Mouse (Mus musculus) Muller cell, postnatal 12 days (primary cell): ENCODE data around the gene Tnrc18.

Experiments
- DNase-seq: peaks from one replicate; pipeline ENCODE4 v3.0.0-alpha.2; 2015; ENCODE audit errors: inconsistent ontology term

Gene Tnrc18

DNA sequence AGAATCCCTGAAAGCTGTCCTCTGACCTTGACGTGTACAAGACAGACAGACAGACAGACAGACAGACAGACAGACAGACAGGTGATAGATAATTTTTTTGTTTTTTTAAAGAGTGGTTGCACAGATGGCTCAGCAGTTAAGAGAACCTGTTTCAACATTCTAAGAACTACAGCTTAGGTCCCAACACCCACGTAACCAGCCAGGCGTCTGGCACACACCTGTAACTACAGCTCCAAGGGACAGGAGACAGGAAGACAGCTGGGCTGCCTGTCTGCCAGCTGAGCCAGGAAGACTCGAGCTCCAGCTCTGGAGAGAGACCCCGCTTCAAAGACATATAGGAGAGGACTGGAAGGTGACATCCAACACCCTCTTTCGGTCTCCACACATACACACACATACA, 38.6 kb downstream of the Tnrc18 start:
- no peak for DNase-seq

DNA sequence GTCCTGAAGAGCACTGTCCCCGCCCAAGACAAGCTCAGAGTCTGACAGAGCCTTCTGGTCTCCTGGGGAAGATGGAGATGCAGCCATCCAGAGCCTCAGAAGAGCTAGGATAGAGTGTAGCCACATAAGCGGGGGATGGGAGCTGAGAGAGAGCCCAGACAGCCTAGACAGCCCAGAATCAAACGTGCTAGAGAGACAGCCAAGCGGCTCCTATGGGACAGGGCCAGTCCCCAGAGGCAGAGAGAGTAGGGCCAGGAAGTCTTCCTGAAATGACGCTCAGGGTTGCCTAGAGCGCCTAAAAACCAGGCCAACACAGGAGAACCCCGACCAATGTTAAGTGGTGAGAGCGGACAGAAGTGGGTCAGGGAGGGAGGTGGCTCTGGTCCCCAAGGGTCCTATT, 39.3 kb downstream of the Tnrc18 start:
- DNase-seq: no peak

DNA sequence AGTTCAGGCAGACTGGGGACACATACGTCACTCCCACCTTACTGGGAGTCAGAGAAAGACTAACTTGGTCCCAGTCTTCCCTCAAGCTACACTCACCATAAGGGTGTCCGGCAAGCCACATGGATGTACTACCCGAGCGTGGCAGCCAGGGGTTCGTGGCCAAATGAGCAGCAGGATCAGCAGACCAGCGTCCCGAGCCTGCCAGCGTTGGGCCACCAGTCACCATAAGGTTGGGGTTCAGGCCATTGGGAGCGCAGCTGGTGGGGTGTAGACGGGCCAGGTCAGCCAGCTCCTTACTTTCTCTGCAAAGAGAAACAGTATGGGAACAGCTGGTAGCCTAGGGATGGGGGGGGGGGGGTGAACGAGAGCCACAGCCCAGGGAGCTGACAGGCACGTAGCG, 41.4 kb downstream of the Tnrc18 start:
- DNase-seq: no peak

DNA sequence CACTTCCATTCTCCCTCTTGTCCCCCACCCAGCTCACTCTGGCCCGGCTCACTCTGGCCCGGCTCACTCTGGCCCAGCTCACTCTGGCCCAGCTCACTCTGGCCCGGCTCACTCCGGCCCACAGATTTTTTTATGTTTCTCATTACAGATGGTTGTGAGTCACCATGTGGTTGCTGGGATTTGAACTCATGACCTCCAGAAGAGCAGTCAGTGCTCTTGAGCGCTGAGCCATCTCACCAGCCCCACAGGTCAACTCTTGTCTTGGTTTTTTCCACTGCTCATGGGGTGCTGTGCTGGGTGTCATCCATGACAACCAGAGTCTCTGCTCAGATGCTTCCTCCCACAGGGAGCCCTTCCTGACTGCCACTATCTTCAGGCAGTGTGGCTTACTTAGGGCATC, 42.7 kb downstream of the Tnrc18 start:
- DNase-seq: no peak

DNA sequence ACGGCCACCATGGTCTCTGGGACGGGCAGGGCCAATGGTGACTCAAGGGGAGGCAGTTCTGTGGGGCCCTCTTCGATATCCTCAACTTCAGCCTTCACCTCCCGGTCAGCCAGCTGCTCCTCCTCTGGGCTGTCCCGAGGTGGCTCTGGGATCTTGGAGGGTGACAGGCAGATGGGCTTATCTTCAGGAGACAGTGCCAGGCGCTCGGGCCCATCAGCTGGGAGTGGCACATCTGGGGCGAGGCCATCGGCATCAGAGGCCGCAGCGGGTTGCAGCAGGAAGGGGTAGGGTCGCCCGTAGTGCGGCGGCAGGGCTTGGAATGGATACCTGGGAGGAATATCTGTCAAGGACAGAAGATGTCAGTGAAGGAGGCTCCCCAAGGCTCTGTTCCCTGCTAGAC, 45.5 kb downstream of the Tnrc18 start:
- no peak for DNase-seq

DNA sequence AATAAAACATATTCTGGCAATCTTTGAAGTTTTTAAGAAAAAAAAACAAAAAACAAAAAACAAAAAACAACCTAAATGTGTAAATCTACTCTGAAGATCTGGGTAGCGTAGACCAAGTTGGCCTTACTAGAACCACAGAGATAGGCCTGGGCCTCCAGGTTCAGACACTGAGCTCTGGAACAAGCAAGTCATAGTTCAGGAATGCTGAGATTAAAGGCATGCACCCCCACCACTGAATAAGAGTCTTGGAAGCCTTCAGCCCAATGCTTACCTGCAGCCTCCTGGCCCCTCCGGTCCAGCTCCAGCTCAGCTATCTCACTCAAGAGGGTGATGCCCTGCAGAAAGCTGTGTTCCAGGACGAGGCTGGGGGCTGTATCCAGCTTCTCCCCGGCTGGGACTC, 46.4 kb downstream of the Tnrc18 start:
- DNase-seq: no peak

DNA sequence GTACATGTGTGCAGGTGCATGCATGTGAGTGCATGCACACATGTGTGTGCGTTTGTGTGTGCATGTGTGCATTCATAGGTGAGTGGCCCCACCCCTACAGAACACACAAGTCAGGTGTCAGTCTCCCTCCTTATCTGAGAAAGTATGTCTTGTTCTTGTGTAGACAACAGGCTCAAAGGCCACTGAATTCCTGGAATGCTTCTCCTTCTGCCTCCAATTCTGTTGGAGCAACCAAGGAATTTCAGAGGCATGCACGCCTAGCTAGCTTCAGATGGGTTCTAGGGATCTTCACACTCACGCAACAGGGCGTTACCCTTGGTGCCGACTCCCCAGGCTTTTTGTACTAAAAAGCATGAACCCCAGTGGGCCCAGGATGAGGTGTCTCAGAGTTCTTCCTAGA, 47.8 kb downstream of the Tnrc18 start:
- peak; percentile 85 for DNase-seq

DNA sequence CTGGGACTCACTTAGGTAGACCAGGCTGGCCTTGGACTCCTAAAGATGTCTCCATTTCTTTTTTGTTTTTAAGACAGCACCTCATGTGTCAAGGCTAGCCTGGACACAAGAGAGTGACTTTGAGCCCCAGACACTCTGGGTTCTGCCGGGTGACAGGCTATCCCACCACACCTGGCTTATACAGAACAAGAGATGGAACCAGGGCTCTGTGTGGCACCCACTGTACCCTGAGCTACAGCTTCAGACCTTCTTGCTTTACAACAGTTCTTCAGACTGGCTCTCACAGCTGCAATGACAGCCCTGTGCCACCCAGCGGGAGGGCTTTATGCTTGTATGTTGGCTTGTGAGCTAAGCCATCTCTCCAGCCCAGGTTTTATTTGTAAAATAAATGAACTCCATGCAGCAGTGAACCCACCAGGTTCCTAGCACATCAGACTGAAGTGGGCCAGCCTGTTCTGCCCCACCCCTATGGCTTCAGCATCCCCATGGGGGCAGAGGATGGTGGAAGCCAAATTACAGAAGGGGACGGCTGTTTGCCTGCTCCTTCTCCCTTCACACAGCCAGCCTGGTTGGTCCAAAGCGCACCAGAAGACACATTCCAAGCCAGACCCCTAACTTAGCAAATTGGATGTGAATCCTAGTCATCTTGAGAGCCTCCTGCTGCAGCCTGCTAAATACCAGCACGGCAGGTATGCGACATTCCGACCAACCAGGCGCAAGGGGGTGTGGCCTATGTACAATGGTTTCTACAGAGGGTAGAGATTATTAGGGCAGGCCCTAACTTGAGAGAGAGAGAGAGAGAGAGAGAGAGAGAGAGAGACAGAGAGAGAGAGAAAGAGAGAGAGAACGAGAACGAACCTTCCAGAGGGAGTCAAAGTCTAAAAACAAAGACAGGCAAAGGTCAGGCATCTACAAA, 48.9 kb downstream of the Tnrc18 start:
- DNase-seq: peak; percentile 56

DNA sequence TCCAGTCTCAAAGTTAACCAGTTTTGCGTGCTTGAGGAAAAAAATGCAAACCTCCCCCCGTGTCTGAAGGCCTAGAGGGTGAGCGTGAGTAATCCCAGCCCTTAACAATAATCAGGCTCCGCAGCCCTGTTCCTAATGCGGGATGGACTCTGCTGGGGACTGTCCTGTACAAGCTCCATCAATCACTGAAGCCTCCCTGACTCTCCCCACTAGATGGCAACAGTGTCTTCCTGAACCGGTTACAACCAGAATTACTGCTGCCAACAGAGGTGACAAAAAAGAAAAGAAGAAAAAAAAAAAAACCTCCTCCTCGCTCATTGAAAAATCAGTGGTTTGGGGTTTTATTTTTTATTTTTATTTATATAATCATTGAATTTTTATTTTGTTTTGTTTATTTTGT, 49.5 kb downstream of the Tnrc18 start:
- peak; percentile 75 for DNase-seq

DNA sequence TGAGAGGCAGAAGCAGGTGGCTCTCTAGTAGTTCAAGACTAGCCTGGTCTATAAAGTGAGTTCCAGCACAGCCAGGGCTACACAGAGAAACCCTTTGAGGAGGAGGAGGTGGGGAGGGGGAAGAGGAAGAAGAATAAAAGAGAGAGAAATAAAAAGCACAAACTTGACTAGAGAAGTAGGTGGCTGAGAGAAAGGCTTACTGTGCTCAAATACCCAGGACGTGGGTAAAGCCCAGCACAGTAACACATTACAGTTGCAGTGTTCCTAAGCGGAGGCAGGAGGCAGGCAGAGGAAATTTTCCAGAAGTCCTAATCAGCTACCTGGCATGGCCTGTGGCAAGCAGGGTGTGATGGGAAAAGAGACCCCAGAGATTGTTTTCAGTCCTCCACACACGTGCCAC, 50.8 kb downstream of the Tnrc18 start:
- DNase-seq: no peak

DNA sequence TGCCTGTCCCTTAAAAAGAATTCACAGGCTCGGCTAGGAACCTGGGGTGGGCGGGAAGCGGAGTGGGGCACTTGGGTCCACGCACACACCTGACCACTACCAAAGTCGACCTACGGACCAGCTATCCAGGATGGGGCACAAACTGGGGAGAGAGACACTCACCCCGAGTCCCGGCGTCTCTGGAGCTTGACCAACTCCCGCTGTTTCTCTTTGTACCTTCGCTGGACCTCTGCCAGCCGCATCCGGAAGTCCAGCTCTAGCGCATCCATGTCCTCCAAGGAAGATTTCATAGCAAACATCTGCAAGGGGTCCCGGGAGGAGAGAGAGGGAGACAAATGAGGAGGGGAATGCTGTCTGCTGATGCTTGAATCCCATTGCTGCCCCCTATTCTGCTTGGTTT, 52.6 kb downstream of the Tnrc18 start:
- DNase-seq: no peak

DNA sequence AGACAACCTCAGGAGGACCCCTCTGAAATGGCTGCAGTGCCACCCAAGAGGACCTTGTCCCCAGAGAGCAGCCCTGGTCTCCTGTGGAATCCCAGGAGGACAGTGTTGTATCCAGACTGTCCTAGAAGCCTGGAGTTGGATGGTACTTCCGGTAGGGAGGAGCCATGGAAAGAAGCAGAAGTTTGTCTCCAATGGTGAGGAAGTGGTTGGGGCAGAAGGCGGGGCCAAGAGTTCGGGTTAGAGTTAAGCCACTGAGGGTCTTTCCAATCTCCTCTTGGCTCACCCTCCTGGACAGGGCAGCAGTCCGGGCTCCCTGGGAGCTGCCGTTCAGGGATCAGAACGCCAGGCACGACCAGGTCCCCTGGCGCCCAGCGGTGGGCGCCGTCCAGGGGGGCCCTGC, 53.2 kb downstream of the Tnrc18 start:
- DNase-seq: no peak

DNA sequence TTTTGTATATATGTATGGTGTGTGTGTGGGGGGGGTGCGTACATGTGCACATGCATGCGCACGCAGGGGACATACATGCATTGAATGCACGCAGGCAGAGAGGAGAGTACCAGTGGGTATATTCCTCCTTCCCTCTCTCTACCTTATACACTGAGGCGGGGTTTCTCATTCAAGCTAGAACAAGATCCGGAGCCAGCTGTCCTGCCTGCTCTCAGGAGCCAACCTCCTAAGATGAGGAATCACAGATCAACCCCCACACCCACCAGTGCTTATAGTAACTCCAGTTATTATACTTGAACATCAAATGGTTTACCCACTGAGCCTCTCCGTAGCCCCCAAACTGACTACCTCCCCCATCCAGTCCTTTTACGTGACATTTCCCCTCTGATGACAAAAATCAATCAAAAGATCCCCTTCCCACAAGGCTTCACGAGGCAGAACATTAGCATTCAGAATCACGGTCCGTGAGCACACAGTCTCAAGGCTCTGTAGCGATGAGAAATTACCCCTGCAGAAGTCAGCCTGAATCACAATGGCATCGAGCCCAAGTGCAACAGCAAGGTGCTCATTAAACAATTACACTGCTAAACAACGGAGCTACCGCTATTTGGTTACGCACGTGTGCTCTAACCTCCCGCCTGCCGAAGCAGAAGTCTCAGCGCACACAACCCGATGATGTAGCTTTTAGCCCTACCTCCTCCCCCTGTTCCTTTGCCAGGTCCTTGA, 55.2 kb downstream of the Tnrc18 start:
- DNase-seq: no peak

DNA sequence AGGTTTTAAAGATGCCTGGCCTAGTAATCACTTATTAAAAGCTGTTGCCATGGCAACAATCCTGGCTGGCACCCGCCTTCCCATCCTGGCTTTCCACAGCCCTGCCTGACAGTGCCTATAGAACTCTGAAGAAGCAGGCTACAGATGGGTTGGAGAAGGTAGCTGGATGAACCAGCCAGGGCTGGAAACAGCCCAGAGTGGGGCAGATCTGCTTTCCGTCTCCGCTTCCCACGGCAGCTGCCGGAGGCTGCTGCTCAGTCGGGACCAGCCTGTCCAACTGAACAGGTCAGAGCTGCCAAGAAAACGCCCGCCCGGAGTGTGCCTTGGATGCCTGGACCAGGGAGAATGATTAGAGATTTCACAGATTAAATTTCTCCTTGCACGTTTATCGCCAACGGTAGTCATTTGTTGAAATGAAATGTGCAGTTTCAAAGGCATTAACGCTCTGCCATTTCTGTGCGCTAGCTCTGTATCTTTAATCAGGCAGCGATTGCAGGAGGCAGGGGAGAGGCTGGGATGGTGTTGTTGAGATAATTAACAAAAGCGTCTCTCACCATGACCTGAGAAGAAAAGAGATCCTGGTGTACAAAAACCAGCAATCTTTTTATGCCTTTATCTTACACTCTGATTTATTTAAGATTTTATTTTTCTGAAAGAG, 56.0 kb downstream of the Tnrc18 start:
- DNase-seq: peak; percentile 60

DNA sequence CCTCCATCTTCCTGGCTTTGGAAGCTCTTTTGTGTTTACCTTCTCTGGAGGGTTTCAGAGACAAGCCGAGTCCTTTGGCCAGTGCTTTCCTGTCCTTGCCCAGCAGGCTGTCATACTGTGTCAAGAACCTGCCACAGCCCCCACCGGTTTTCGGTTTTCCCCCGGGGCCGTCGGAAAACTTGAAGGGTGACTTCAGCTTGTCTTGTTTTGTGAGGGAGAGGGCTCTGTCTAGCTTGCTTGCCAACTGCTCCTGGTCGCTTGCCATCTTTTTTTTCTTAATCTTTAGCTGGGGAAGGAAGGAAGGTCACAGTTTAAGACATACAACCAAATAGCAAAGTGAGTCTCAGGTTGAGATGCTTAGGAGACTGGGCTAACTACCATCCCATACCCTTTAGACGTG, 57.7 kb downstream of the Tnrc18 start:
- no peak for DNase-seq

DNA sequence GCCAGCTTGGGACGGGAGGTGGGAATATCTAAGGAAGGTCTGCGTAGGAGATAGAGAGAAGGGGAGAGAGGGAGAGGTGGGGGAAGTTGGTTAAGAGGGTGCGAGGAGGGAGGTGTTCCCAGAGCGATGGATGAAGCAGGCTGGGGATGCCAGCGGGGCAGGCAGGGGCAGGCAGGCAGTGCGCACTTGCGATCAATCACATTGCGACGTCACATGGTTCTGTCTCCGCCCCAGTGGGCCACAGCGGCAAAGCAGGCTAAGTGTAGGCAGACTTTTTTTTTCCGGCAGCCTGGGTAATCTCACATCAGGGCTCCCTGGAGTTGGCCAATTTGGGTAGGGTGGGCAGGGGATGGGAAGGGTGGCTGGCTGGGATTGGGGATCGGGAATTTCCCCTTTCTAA, 65.2 kb downstream of the Tnrc18 start:
- DNase-seq: no peak

DNA sequence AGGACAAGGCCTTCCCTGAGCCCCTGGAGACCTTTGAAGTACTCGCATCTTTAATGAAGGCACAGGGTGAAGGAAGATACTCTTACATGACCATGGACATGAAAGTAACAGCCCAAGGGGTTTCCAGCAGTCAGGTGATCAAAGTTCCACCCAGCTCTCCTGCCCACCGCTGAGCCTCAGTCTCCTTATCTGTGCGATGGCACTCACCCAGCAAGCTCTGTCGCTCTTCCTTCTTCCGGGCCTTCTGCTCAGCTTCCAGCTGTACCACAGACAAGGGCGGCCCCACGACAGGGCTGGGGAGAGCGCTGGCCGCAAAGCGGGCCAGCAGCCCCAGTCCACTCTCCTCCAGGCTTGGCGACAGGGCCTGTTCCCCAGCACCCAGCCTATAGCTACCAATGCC, 67.3 kb downstream of the Tnrc18 start:
- DNase-seq: no peak

DNA sequence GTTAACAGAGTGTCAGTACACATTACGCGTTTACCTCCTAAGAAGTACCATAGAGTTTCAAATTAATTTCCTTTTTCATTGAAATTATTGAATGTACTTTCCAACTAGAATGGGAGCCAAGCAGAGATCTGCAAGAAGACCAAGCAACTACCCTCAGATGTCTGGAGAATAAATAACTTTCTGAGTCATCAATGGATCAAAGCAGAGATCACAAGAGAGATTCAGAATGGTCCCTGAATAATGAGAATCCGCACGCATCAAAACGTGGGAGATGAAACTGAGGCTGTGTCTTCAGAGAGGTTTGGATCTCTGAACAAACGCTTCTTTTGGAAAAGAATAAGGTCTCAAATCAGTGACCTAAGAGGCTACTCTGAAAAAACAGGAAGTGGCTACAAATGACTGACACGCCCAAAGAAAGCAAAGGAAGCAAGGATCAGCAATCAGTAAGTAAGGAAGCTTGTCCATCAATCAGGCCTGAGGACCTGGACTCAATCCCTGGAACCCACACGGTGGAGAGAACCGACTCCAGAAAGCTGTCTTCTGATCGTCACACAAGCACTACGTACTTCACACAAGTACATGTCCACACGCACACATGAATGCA, 70.3 kb downstream of the Tnrc18 start:
- no peak for DNase-seq

DNA sequence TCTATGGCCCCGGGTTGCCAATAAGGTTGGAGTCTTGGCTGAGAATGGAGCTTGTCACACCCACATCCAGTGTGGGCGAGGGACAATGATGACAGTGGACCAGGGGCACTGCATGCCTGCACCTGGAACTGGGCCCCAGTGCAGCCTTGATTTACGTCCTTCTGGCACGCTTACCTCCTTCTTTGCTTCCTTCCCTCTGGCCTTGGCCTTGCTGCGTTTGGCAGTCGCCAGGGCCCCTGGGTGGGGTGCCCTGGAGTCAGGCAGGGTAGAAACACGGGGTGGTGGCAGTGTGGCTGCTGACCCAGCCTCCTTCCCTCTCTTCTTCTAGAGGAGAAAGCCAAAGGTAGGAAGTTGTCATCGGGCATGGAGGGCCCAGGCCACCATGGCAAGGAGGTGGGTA, 77.5 kb downstream of the Tnrc18 start:
- DNase-seq: no peak

DNA sequence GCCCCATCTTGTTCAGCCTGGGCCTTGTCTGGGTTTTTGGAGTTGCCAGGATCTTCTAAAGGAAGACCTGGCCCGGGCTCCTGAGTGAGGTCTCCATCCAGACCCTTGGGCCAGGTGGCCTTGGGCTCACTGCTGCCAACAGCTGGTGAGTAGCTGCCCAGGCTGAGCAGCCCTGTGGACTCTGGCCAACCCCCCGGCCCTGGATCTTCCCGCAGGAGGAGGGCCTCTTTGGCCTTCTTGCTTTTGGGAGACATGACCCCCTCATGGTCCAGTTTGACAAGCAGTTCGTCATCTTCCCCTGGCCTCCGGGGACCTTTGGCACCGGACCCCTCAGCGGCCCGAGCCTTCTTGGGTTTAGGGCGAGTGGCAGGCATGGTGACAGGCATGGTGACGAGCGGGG, 85.5 kb downstream of the Tnrc18 start:
- no peak for DNase-seq

DNA sequence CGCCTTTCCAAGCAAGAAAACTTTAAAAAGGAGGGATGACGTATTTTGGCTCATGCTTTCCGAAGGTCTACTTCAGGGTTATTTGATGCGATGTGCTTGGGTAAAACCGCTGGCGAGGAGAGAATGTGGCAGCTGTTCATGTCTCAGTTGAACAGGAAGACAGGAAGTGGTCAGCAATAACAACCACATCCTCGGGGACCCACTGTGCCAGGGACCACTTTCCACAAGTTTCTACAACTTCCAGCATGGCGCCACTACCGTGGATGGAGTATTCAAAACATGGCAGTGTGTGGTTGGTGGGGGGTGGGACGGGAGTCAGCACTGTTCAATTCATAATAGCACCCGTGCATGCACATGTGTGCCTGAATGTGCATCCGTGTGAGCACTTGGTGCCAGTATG, 87.2 kb downstream of the Tnrc18 start:
- no peak for DNase-seq

DNA sequence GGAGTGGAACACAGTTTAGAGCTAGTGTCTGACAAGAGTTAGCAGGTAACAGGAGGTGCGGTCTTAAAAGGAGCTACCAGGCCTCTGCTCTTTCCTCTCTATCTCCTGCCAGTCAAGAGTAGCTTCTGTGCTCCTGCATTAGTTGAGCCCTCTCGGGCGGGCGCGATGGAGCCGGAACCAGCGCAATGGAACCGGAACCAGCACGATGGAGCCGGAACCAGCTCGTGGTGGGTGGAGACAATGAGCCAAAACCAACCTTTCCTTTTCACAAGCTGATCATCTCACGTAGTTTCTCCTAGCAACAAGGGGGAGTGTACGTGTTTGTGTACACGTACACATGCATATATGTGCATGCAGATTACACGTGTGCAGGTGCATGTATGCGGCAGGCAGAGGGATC, 89.2 kb downstream of the Tnrc18 start:
- DNase-seq: no peak
